Mouse (Mus musculus) heart, embryonic 16.5 days (tissue): ENCODE measurements around the gene Ice1. TPM values are rescaled to one million over a fixed set of nuclear protein-coding genes. Genes with fewer than 3 reads are reported as not detected.
A peak's percentile ranks its signal among the peaks of the same experiment; 100 is the strongest.

Experiments
- ATAC-seq: fragments of 200-750 bp; cut with Nextera tagmentation; replicated peaks from 2 replicates; pipeline ENCODE4 v1.8.0; 2017; ENCODE audit warnings: moderate number of reproducible peaks; ENCODE audit not compliant: insufficient read depth, low FRiP score; ENCODE audit errors: extremely low read depth
- H3K27ac ChIP-seq: fragments of 300-500 bp; sonication (generic); 2 replicates; pipeline ENCODE4 v1.5.1; 2014; ENCODE audit warnings: mild to moderate bottlenecking, low read length, control low read depth, moderate library complexity
- H3K27me3 ChIP-seq: fragments of 300-500 bp; sonication (generic); 2 replicates; pipeline ENCODE4 v1.6.1; 2014; ENCODE audit warnings: low read length, mixed read lengths; ENCODE audit not compliant: control insufficient read depth, insufficient read depth
- H3K36me3 ChIP-seq: fragments of 300-500 bp; sonication (generic); 2 replicates; pipeline ENCODE4 v1.6.1; 2014; ENCODE audit not compliant: control insufficient read depth, insufficient read depth
- H3K4me1 ChIP-seq: fragments of 300-500 bp; sonication (generic); 2 replicates; pipeline ENCODE4 v1.6.1; 2014; ENCODE audit warnings: low read length, mixed read lengths; ENCODE audit not compliant: control insufficient read depth, insufficient read depth
- H3K4me2 ChIP-seq: fragments of 300-500 bp; sonication (generic); 2 replicates; pipeline ENCODE4 v1.6.1; 2014; ENCODE audit warnings: low read depth, mild to moderate bottlenecking, control low read depth, low read length
- H3K4me3 ChIP-seq: fragments of 300-500 bp; sonication (generic); 2 replicates; pipeline ENCODE4 v1.5.1; 2014; ENCODE audit warnings: mild to moderate bottlenecking, control low read depth, low read length
- H3K9ac ChIP-seq: fragments of 300-500 bp; sonication (generic); 2 replicates; pipeline ENCODE4 v1.6.1; 2014; ENCODE audit warnings: low read length, control low read depth
- H3K9me3 ChIP-seq: fragments of 300-500 bp; sonication (generic); replicated peaks from 2 replicates; pipeline ENCODE4 v1.6.1; 2016; ENCODE audit warnings: low read length; ENCODE audit not compliant: control insufficient read depth
- WGBS: fragments of 180-500 bp; shearing (Covaris S2); extraction: QIAGEN DNeasy Blood & Tissue Kit; methylation state at CpG from one replicate; pipeline ENCODE4 v1.1.7; 2014; 5-methylcytosine and 5-hydroxymethylcytosine counted together
- polyA plus RNA-seq: library from polyadenylated mRNA; unstranded; fragments of >200 nt; fragmentation: Nextera tagmentation; extraction: Ambion mirVana; gene quantifications from 2 replicates; pipeline ENCODE4 v1.2.1, GENCODE M21; 2015

Gene Ice1
- polyA plus RNA-seq, 1 experiment from 2014 or later = 11.5 TPM

GRCm38 (mm10) chr13:70644083-70644462 is 6.6 kb upstream of the Ice1 start:
- Histone ChIP-seq H3K36me3 (no peaks in the 10 kb centered on the region), H3K9ac (no peak overlapping the region), H3K27ac (no peak overlapping the region), H3K4me1 (0 out of 2 replicates have a peak, but pooled peaks cover 2% of the 10 kb centered on the region), H3K27me3 (no peaks in the 10 kb centered on the region), H3K4me2 (no peak overlapping the region), H3K9me3 (no peaks in the 10 kb centered on the region), H3K4me3 (no peak overlapping the region)
- 43% methylated on average over 3 of the region's 3 CpGs for WGBS
- ATAC-seq = no peak

- peaks cover 4% of the 10 kb centered on the region for H3K4me1 ChIP-seq
- H3K27ac ChIP-seq = no peak overlapping the region
- 20% methylated on average over 10 of the region's 10 CpGs for WGBS
- H3K4me3 ChIP-seq = no peak overlapping the region
- H3K27me3 ChIP-seq = no peaks in the 10 kb centered on the region
- H3K4me2 ChIP-seq = no peak overlapping the region
- H3K9ac ChIP-seq = no peak overlapping the region
- no peaks in the 10 kb centered on the region for H3K36me3 ChIP-seq
- H3K9me3 ChIP-seq = no peaks in the 10 kb centered on the region
- 0 out of 2 replicates have a peak, but pooled peaks have one; percentile 21 for ATAC-seq
Measured at GRCm38 (mm10) chr13:70643408-70644082, 6.1 kb upstream of the Ice1 start.

GRCm38 (mm10) chr13:70641941-70642340 is 4.5 kb upstream of the Ice1 start:
- Histone ChIP-seq H3K27me3 (no peaks in the 10 kb centered on the region), H3K9me3 (no peaks in the 10 kb centered on the region), H3K36me3 (no peaks in the 10 kb centered on the region), H3K9ac (no peak overlapping the region), H3K4me1 (peaks cover 6% of the 10 kb centered on the region), H3K4me2 (no peak overlapping the region), H3K4me3 (no peak overlapping the region), H3K27ac (no peak overlapping the region)
- no peak for ATAC-seq
- WGBS = 53% methylated on average over 4 of the region's 4 CpGs

GRCm38 (mm10) chr13:70641381-70641780 is 3.9 kb upstream of the Ice1 start:
- Histone ChIP-seq H3K9me3 (no peaks in the 10 kb centered on the region), H3K4me2 (no peak overlapping the region), H3K27ac (no peak overlapping the region), H3K9ac (no peak overlapping the region), H3K4me1 (peaks cover 12% of the 10 kb centered on the region), H3K4me3 (no peak overlapping the region), H3K27me3 (no peaks in the 10 kb centered on the region), H3K36me3 (no peaks in the 10 kb centered on the region)
- no peak for ATAC-seq
- WGBS = 72% methylated on average over 5 of the region's 5 CpGs

GRCm38 (mm10) chr13:70639639-70640038 is 2.2 kb upstream of the Ice1 start:
- Histone ChIP-seq H3K4me1 (peaks cover 25% of the 10 kb centered on the region), H3K4me2 (no peak overlapping the region), H3K4me3 (no peak overlapping the region), H3K36me3 (no peaks in the 10 kb centered on the region), H3K9ac (no peak overlapping the region), H3K9me3 (no peaks in the 10 kb centered on the region), H3K27ac (no peak overlapping the region), H3K27me3 (no peaks in the 10 kb centered on the region)
- no peak for ATAC-seq
- 50% methylated on average over 3 of the region's 3 CpGs for WGBS

- ATAC-seq = peak; percentile 95
- no peaks in the 10 kb centered on the region for H3K27me3 ChIP-seq
Measured at GRCm38 (mm10) chr13:70637662-70638291, 343 bp upstream of the Ice1 start.

GRCm38 (mm10) chr13:70636706-70637105 is 728 bp downstream of the Ice1 start:
- H3K27ac ChIP-seq = no peak overlapping the region
- ATAC-seq = no peak
- 15% methylated on average over 10 of the region's 10 CpGs for WGBS

More at GRCm38 (mm10) chr13:70637662-70638291, 343 bp upstream of the Ice1 start:
- Histone ChIP-seq H3K4me2 (peak overlapping the region; percentile 94), H3K9ac (peak overlapping the region; percentile 93), H3K4me3 (peak overlapping the region; percentile 87), H3K36me3 (no peaks in the 10 kb centered on the region), H3K9me3 (no peaks in the 10 kb centered on the region), H3K27ac (peak overlapping the region; percentile 96), H3K4me1 (peaks cover 25% of the 10 kb centered on the region)
- WGBS = under 1% methylated on average over 42 of the region's 42 CpGs

GRCm38 (mm10) chr13:70635591-70635990 is 1.8 kb downstream of the Ice1 start:
- no peaks in the 10 kb centered on the region for H3K9me3 ChIP-seq
- 57% methylated on average over 2 of the region's 2 CpGs for WGBS
- H3K4me1 ChIP-seq = peaks cover 28% of the 10 kb centered on the region
- H3K9ac ChIP-seq = no peak overlapping the region
- no peak overlapping the region for H3K4me2 ChIP-seq
- H3K27ac ChIP-seq = no peak overlapping the region
- H3K4me3 ChIP-seq = no peak overlapping the region
- no peaks in the 10 kb centered on the region for H3K27me3 ChIP-seq
- ATAC-seq = no peak
- H3K36me3 ChIP-seq = no peaks in the 10 kb centered on the region

More at GRCm38 (mm10) chr13:70636706-70637105, 728 bp downstream of the Ice1 start:
- peaks cover 28% of the 10 kb centered on the region for H3K4me1 ChIP-seq
- H3K4me2 ChIP-seq = peak overlapping the region; percentile 94
- H3K27me3 ChIP-seq = no peaks in the 10 kb centered on the region
- peak overlapping the region; percentile 87 for H3K4me3 ChIP-seq
- no peaks in the 10 kb centered on the region for H3K9me3 ChIP-seq
- H3K9ac ChIP-seq = peak overlapping the region; percentile 93
- H3K36me3 ChIP-seq = no peaks in the 10 kb centered on the region

GRCm38 (mm10) chr13:70626416-70626815 is 11.0 kb downstream of the Ice1 start:
- H3K4me3 ChIP-seq = no peak overlapping the region
- H3K27me3 ChIP-seq = no peaks in the 10 kb centered on the region
- no peak overlapping the region for H3K4me2 ChIP-seq
- H3K36me3 ChIP-seq = no peaks in the 10 kb centered on the region
- H3K4me1 ChIP-seq = peaks cover 10% of the 10 kb centered on the region
- ATAC-seq = no peak
- no peaks in the 10 kb centered on the region for H3K9me3 ChIP-seq
- no peak overlapping the region for H3K9ac ChIP-seq
- 75% methylated on average over 4 of the region's 4 CpGs for WGBS
- no peak overlapping the region for H3K27ac ChIP-seq
